Mouse (Mus musculus) stomach, postnatal 0 days (tissue): ENCODE measurements at regions not wholly inside any gene's neighbourhood (a gene's known extent, or its start where the extent isn't known, plus 50 kb on each side); places are given as distances from the start of the nearest gene placed in this dataset.
A peak's percentile ranks its signal among the peaks of the same experiment; 100 is the strongest.

Source experiments
- CTCF ChIP-seq: IDR thresholded peaks from 2 replicates; pipeline ENCODE4 v1.5.1; 2016; ENCODE audit warnings: antibody characterized with exemption, low read depth, mild to moderate bottlenecking, moderate library complexity
- EP300 ChIP-seq: optimal IDR thresholded peaks from 2 replicates; pipeline ENCODE3; 2016; ENCODE audit warnings: antibody characterized with exemption

DNA sequence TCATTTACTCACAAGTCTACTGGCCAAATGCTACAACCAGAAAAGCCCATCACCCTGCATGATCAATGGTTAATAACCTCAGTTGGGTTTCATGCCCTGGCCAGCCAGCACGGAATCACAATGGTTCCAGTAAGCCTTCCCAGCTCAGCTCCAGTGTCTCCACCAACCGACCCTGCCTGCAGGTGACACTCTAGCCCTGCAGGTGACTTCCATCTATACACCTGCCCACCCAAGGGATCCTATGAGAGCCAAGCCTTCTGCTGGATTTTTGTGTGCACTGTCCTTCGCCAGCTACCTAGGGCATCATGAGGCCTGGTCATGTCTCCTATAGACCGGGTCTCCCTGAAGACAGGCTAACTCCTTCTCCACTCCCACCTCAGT is 135.3 kb downstream of the Vegfa start:
- TF ChIP-seq CTCF = peak; percentile 54
- no peak for TF ChIP-seq EP300
